Comparison of ENCODE assay signal across 21 mouse cellular contexts in the genomic region with DNA sequence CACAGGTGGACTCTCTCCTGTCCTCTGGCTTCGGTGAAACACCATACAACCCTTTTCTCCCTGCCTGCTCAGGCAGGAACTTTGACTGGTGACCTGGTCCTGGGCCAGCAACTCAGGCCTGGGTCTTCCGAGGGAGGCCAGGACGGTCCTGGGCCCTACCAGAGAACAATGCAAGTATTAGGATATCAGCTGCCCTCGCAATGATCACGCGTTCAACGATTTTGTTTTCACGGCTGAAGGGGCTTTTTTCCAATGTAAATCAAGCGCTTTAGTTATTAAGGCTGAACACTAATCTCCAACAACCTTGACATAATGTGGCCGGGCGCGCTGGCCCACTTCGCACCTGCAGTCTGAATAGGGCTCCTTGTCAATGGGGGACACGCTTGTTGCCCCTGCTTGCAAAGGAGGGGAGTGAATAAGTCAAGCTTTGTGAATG. TPM values are rescaled to one million over a fixed set of nuclear protein-coding genes. Genes with fewer than 3 reads are reported as not detected.
DNase-seq lines count a peak whose midpoint lies in the region; ATAC-seq lines count a peak whose summit lies in the region.
"Had no signal": no experiment of that assay in that cellular context is flagged by ENCODE, and none has a peak within 500 bp of the region (broad histone marks: within the 10 kb centered on the region; RNA-seq: fewer than 3 reads in every experiment).

No protein-coding gene starts in this region.

- peak; percentile 42; the same call in 1 of the 2 replicates for ATAC-seq in forebrain, embryonic 12.5 days (ENCODE audit: low FRiP score)
- ATAC-seq in hindbrain, embryonic 12.5 days (ENCODE audit: low FRiP score), result no peak
- no peak for ATAC-seq in midbrain, embryonic 16.5 days
- ATAC-seq: lung, postnatal 0 days had no signal

- H3K4me3 ChIP-seq in forebrain, embryonic 12.5 days (replicated peaks), result no peak overlapping the region
- H3K4me3 ChIP-seq in hindbrain, embryonic 12.5 days, result no peak overlapping the region
- H3K4me3 ChIP-seq in midbrain, embryonic 16.5 days (ENCODE audit: low read depth, low read length), result no peak overlapping the region
- H3K4me3 ChIP-seq: heart, embryonic 10.5 days; megakaryocyte, embryonic 14.5 days had no signal

- 2% methylated on average over 14 of the region's 14 CpGs for WGBS in forebrain, embryonic 12.5 days
- 1% methylated on average over 14 of the region's 14 CpGs for WGBS in hindbrain, embryonic 12.5 days
- 5% methylated on average over 14 of the region's 14 CpGs for WGBS in midbrain, embryonic 16.5 days

- no peak overlapping the region for H3K9ac ChIP-seq in forebrain, embryonic 12.5 days
- no peak overlapping the region for H3K9ac ChIP-seq in hindbrain, embryonic 12.5 days
- H3K9ac ChIP-seq in midbrain, embryonic 16.5 days (ENCODE audit: low read depth, low read length), result no peak overlapping the region
- H3K9ac ChIP-seq: liver, embryonic 14.5 days had no signal

- H3K36me3 ChIP-seq in forebrain, embryonic 12.5 days (replicated peaks), result no peaks in the 10 kb centered on the region
- H3K36me3 ChIP-seq in hindbrain, embryonic 12.5 days, result no peaks in the 10 kb centered on the region
- H3K36me3 ChIP-seq in midbrain, embryonic 16.5 days (ENCODE audit: control insufficient read depth, insufficient read depth, low read length), result no peaks in the 10 kb centered on the region
- H3K36me3 ChIP-seq: G1E; heart, embryonic 10.5 days had no signal

- peaks cover 89% of the 10 kb centered on the region for H3K27me3 ChIP-seq in forebrain, embryonic 12.5 days
- H3K27me3 ChIP-seq in hindbrain, embryonic 12.5 days, result peaks cover 95% of the 10 kb centered on the region
- H3K27me3 ChIP-seq in midbrain, embryonic 16.5 days (ENCODE audit: control insufficient read depth, insufficient read depth, low read depth, low read length), result peaks cover 72% of the 10 kb centered on the region

- H3K27ac ChIP-seq in forebrain, embryonic 12.5 days, result peak overlapping the region; percentile 47
- H3K27ac ChIP-seq in hindbrain, embryonic 12.5 days, result peak overlapping the region; percentile 35; the same call in 1 of the 2 replicates
- peak overlapping the region; percentile 10; the same call in 1 of the 2 replicates for H3K27ac ChIP-seq in midbrain, embryonic 16.5 days (ENCODE audit: low read length)
- H3K27ac ChIP-seq: heart, embryonic 10.5 days; liver, embryonic 14.5 days had no signal

- H3K4me1 ChIP-seq in forebrain, embryonic 12.5 days, result peaks cover 16% of the 10 kb centered on the region
- H3K4me1 ChIP-seq in hindbrain, embryonic 12.5 days, result peaks cover 5% of the 10 kb centered on the region; the same call in 1 of the 2 replicates
- no peaks in the 10 kb centered on the region for H3K4me1 ChIP-seq in midbrain, embryonic 16.5 days (ENCODE audit: control insufficient read depth, insufficient read depth, low read length)
- H3K4me1 ChIP-seq: heart, embryonic 10.5 days had no signal

- H3K9me3 ChIP-seq in forebrain, embryonic 12.5 days, result no peaks in the 10 kb centered on the region
- no peaks in the 10 kb centered on the region for H3K9me3 ChIP-seq in hindbrain, embryonic 12.5 days (replicated peaks)
- no peaks in the 10 kb centered on the region for H3K9me3 ChIP-seq in midbrain, embryonic 16.5 days (replicated peaks; ENCODE audit: control insufficient read depth, low read length, poor library complexity, severe bottlenecking)
- H3K9me3 ChIP-seq: heart, embryonic 10.5 days had no signal

- intact Hi-C loops in left cerebral cortex, postnatal 4 days (cut with DNase I), result no loop called here

- peak; percentile 48 for DNase-seq in left cerebral cortex, postnatal 4 days
- no peak for DNase-seq in left cerebral cortex, adult 11 months (ENCODE audit: low spot score)
- DNase-seq in MN1 (ENCODE audit: low spot score), result no peak
- DNase-seq in adrenal gland, postnatal 36 days, result no peak
- no peak for DNase-seq in ovary, postnatal 36 days (ENCODE audit: low spot score)
- DNase-seq: adrenal gland, postnatal 10 days; gastrocnemius, postnatal 14 days; heart, postnatal 36 days; kidney, adult 11 months; kidney, postnatal 4 days; layer of hippocampus, postnatal 36 days had no signal

- H3K4me2 ChIP-seq in forebrain, embryonic 12.5 days, result peak overlapping the region; percentile 8; the same call in 1 of the 2 replicates
- H3K4me2 ChIP-seq in hindbrain, embryonic 12.5 days (replicated peaks), result 0 out of 2 replicates have a peak overlapping the region, but pooled peaks have one; percentile 6
- H3K4me2 ChIP-seq in midbrain, embryonic 16.5 days (ENCODE audit: low read length), result no peak overlapping the region

RNA-seq across cellular contexts. Expression of gene Zic1, which starts 28.6 kb away (rescaled TPM):
- 10 to 100 TPM; 21.4 to 28.8 TPM for total RNA-seq in left cerebral cortex, postnatal 4 days (2021)
- 13.9 and 14.4 TPM in 2 replicates for polyA plus RNA-seq in forebrain, embryonic 12.5 days (2016; fragmentation: Nextera tagmentation; extraction: Ambion mirVana)
- 17.0 and 17.9 TPM in 2 replicates for polyA plus RNA-seq in hindbrain, embryonic 12.5 days (2016; fragmentation: Nextera tagmentation; extraction: Ambion mirVana)
- 9.1 and 20.6 TPM in 2 replicates for polyA plus RNA-seq in midbrain, embryonic 16.5 days (2015; fragmentation: Nextera tagmentation; extraction: Ambion mirVana)
- total RNA-seq in adrenal gland, postnatal 36 days (2021), result not detected
- polyA plus RNA-seq: G1E; heart, embryonic 10.5 days; lung, postnatal 0 days; small intestine, adult 2 months; stomach, embryonic 14.5 days had no signal

RNA-seq across cellular contexts. Expression of gene Zic4, which starts 32.0 kb away (rescaled TPM):
- total RNA-seq in left cerebral cortex, postnatal 4 days (2021), result 1 to 10 TPM; 9.4 to 10.0 TPM
- 56.4 and 60.5 TPM in 2 replicates for polyA plus RNA-seq in forebrain, embryonic 12.5 days (2016; fragmentation: Nextera tagmentation; extraction: Ambion mirVana)
- 54.0 and 55.0 TPM in 2 replicates for polyA plus RNA-seq in hindbrain, embryonic 12.5 days (2016; fragmentation: Nextera tagmentation; extraction: Ambion mirVana)
- 55.8 and 154 TPM in 2 replicates for polyA plus RNA-seq in midbrain, embryonic 16.5 days (2015; fragmentation: Nextera tagmentation; extraction: Ambion mirVana)
- not detected for total RNA-seq in adrenal gland, postnatal 36 days (2021)
- total RNA-seq: adrenal gland, postnatal 10 days; heart, postnatal 36 days had no signal
- polyA plus RNA-seq: G1E; lung, postnatal 0 days; small intestine, adult 2 months; stomach, embryonic 14.5 days had no signal
